Mouse (Mus musculus) lung, embryonic 14.5 days (tissue): ENCODE measurements around the gene Ifngr2. TPM values are rescaled to one million over a fixed set of nuclear protein-coding genes. Genes with fewer than 3 reads are reported as not detected.

Experiments
- ATAC-seq: fragments of 200-750 bp; cut with Nextera tagmentation; 2 replicates; pipeline ENCODE4 v1.8.0; 2017; ENCODE audit warnings: mild to moderate bottlenecking, moderate TSS enrichment, moderate library complexity; ENCODE audit not compliant: insufficient read depth
- DNase-seq: peaks from one replicate; pipeline ENCODE4 v3.0.0-alpha.2; 2015
- H3K27ac ChIP-seq: fragments of 300-500 bp; sonication (generic); 2 replicates; pipeline ENCODE4 v1.5.1; 2014; ENCODE audit warnings: low read depth, mild to moderate bottlenecking, moderate library complexity
- H3K27me3 ChIP-seq: fragments of 300-500 bp; sonication (generic); 2 replicates; pipeline ENCODE4 v1.6.1; 2014; ENCODE audit warnings: low read length, control low read depth; ENCODE audit not compliant: insufficient read depth
- H3K36me3 ChIP-seq: fragments of 300-500 bp; sonication (generic); 2 replicates; pipeline ENCODE4 v1.6.1; 2014; ENCODE audit warnings: control low read depth; ENCODE audit not compliant: insufficient read depth
- H3K4me1 ChIP-seq: fragments of 300-500 bp; sonication (generic); 2 replicates; pipeline ENCODE4 v1.6.1; 2014; ENCODE audit warnings: antibody characterized with exemption, control low read depth; ENCODE audit not compliant: insufficient read depth
- H3K4me2 ChIP-seq: fragments of 300-500 bp; sonication (generic); 2 replicates; pipeline ENCODE4 v1.6.1; 2014; ENCODE audit warnings: mild to moderate bottlenecking
- H3K4me3 ChIP-seq: fragments of 300-500 bp; sonication (generic); 2 replicates; pipeline ENCODE4 v1.5.1; 2014; ENCODE audit warnings: low read depth, low read length
- H3K9ac ChIP-seq: fragments of 300-500 bp; sonication (generic); 2 replicates; pipeline ENCODE4 v1.6.1; 2014
- H3K9me3 ChIP-seq: fragments of 300-500 bp; sonication (generic); 2 replicates; pipeline ENCODE4 v1.6.1; 2016; ENCODE audit warnings: low read depth, low read length, control low read depth
- CTCF ChIP-seq: IDR thresholded peaks from 2 replicates; pipeline ENCODE4 v1.5.1; 2016; ENCODE audit warnings: antibody characterized with exemption, low read depth
- WGBS: fragments of 180-500 bp; shearing (Covaris S2); extraction: QIAGEN DNeasy Blood & Tissue Kit; methylation state at CpG from one replicate; pipeline ENCODE4 v1.1.7; 2014; 5-methylcytosine and 5-hydroxymethylcytosine counted together
- polyA plus RNA-seq: library from polyadenylated mRNA; unstranded; fragments of >200 nt; fragmentation: Nextera tagmentation; extraction: Ambion mirVana; gene quantifications from 2 replicates; pipeline ENCODE4 v1.2.1, GENCODE M21; 2014

Ifngr2 gene
- polyA plus RNA-seq, 1 experiment from 2014 or later = 47.7 TPM

- no peak for TF ChIP-seq CTCF
- ATAC-seq = no peak
These were observed 29.9 kb upstream of the Ifngr2 start for GRCm38 (mm10) chr16:91517020-91517419.

GRCm38 (mm10) chr16:91522040-91522439 lies 24.8 kb upstream of the Ifngr2 start:
- Histone ChIP-seq H3K36me3 (no peaks in the 10 kb centered on the region), H3K9ac (no peak overlapping the region), H3K9me3 (no peaks in the 10 kb centered on the region), H3K4me3 (no peak overlapping the region), H3K4me1 (no peaks in the 10 kb centered on the region), H3K4me2 (no peak overlapping the region), H3K27ac (no peak overlapping the region), H3K27me3 (no peaks in the 10 kb centered on the region)
- DNase-seq = no peak
- peak; percentile 31; the same call in 1 of the 2 replicates for ATAC-seq
- WGBS = 57% methylated on average over 5 of the region's 5 CpGs
- TF ChIP-seq CTCF = no peak

More at GRCm38 (mm10) chr16:91517020-91517419, 29.9 kb upstream of the Ifngr2 start:
- WGBS = 49% methylated on average over 7 of the region's 7 CpGs
- Histone ChIP-seq H3K4me3 (no peak overlapping the region), H3K9ac (no peak overlapping the region), H3K27me3 (no peaks in the 10 kb centered on the region), H3K9me3 (no peaks in the 10 kb centered on the region), H3K27ac (no peak overlapping the region), H3K4me2 (no peak overlapping the region), H3K4me1 (no peaks in the 10 kb centered on the region), H3K36me3 (no peaks in the 10 kb centered on the region)
- DNase-seq = no peak

GRCm38 (mm10) chr16:91522479-91523309 lies 24.2 kb upstream of the Ifngr2 start:
- H3K9me3 ChIP-seq = no peaks in the 10 kb centered on the region
- H3K4me3 ChIP-seq = no peak overlapping the region
- H3K27me3 ChIP-seq = no peaks in the 10 kb centered on the region
- no peaks in the 10 kb centered on the region for H3K4me1 ChIP-seq
- no peaks in the 10 kb centered on the region for H3K36me3 ChIP-seq
- no peak overlapping the region for H3K27ac ChIP-seq
- TF ChIP-seq CTCF = no peak
- 63% methylated on average over 18 of the region's 18 CpGs for WGBS
- H3K4me2 ChIP-seq = no peak overlapping the region
- peak; percentile 47; the same call in 1 of the 2 replicates for ATAC-seq
- no peak overlapping the region for H3K9ac ChIP-seq
- DNase-seq = peak; percentile 24

GRCm38 (mm10) chr16:91524206-91524605 lies 22.7 kb upstream of the Ifngr2 start:
- TF ChIP-seq CTCF = no peak
- 80% methylated on average over 5 of the region's 5 CpGs for WGBS
- Histone ChIP-seq H3K4me3 (no peak overlapping the region), H3K27me3 (no peaks in the 10 kb centered on the region), H3K9me3 (no peaks in the 10 kb centered on the region), H3K9ac (no peak overlapping the region), H3K4me2 (no peak overlapping the region), H3K27ac (no peak overlapping the region), H3K4me1 (no peaks in the 10 kb centered on the region), H3K36me3 (no peaks in the 10 kb centered on the region)
- no peak for DNase-seq
- ATAC-seq = no peak

- no peaks in the 10 kb centered on the region for H3K36me3 ChIP-seq
- 91% methylated on average over 6 of the region's 6 CpGs for WGBS
- no peak for TF ChIP-seq CTCF
- no peak overlapping the region for H3K4me2 ChIP-seq
- H3K9ac ChIP-seq = no peak overlapping the region
- DNase-seq = no peak
- no peak for ATAC-seq
- H3K27ac ChIP-seq = no peak overlapping the region
- H3K9me3 ChIP-seq = no peaks in the 10 kb centered on the region
- no peaks in the 10 kb centered on the region for H3K27me3 ChIP-seq
- no peak overlapping the region for H3K4me3 ChIP-seq
- H3K4me1 ChIP-seq = no peaks in the 10 kb centered on the region
These were observed 20.6 kb upstream of the Ifngr2 start for GRCm38 (mm10) chr16:91526274-91526673.

GRCm38 (mm10) chr16:91527051-91527450 lies 19.8 kb upstream of the Ifngr2 start:
- Histone ChIP-seq H3K9me3 (no peaks in the 10 kb centered on the region), H3K4me2 (no peak overlapping the region), H3K4me1 (no peaks in the 10 kb centered on the region), H3K9ac (no peak overlapping the region), H3K4me3 (no peak overlapping the region), H3K27me3 (no peaks in the 10 kb centered on the region), H3K36me3 (no peaks in the 10 kb centered on the region), H3K27ac (no peak overlapping the region)
- ATAC-seq = no peak
- peak; percentile 48 for TF ChIP-seq CTCF
- WGBS = 63% methylated on average over 10 of the region's 10 CpGs
- peak; percentile 68 for DNase-seq

GRCm38 (mm10) chr16:91527500-91527899 lies 19.4 kb upstream of the Ifngr2 start:
- DNase-seq = no peak
- no peak for TF ChIP-seq CTCF
- H3K27ac ChIP-seq = no peak overlapping the region
- H3K9ac ChIP-seq = no peak overlapping the region
- H3K4me2 ChIP-seq = no peak overlapping the region
- ATAC-seq = no peak
- H3K9me3 ChIP-seq = no peaks in the 10 kb centered on the region
- H3K27me3 ChIP-seq = no peaks in the 10 kb centered on the region
- no peaks in the 10 kb centered on the region for H3K36me3 ChIP-seq
- no peak overlapping the region for H3K4me3 ChIP-seq
- 27% methylated on average over 5 of the region's 5 CpGs for WGBS
- H3K4me1 ChIP-seq = no peaks in the 10 kb centered on the region
